Mouse (Mus musculus): ENCODE results near the gene Fgfr2. TPM values are rescaled to one million over a fixed set of nuclear protein-coding genes. Genes with fewer than 3 reads are reported as not detected.
A peak's percentile ranks its signal among the peaks of the same experiment; 100 is the strongest.

Gene Fgfr2
- polyA plus RNA-seq, 1 experiment: 14.7 TPM

DNA sequence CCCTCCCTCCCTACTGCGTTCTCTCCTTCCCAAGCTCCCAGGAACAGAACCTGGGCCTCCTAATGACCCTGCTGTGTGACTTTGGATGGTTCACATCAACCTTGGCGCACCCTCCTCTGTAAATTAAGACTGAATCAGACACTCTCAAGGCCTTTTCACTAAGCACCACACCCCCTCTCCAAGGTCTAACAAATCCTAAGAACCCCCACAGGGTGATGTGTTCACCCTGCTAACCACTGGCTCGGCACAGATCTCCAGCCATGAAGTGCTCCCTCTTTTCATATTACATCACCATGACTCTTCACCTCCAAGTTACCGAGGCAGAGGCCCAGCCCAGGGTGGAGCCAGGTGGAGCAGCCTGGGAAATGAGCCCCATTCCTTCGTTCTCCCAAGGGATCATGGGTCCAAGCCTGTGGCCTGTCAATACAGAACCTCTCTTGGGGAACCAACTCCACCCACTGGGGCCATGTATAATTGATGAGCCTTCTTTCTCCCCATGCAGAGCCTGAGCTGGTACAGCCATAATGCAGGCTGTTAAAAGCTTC lies 777.6 kb downstream of the Fgfr2 start:
- no peaks in the 10 kb centered on the region; the same call in none of the 2 replicates for H3K4me1 ChIP-seq (ENCODE audit: control insufficient read depth, insufficient read depth, insufficient read length, low read length)
- no peaks in the 10 kb centered on the region for H3K36me3 ChIP-seq (ENCODE audit: control insufficient read depth, insufficient read depth, low read length)
- no peak overlapping the region for H3K27ac ChIP-seq (ENCODE audit: insufficient read depth, low read depth, low read length)
- H3K27me3 ChIP-seq (ENCODE audit: control insufficient read depth, insufficient read depth, low read length): no peaks in the 10 kb centered on the region
- H3K4me3 ChIP-seq (ENCODE audit: low read depth, low read length): no peak overlapping the region
- 59% methylated on average over 5 of the region's 5 CpGs for WGBS
- TF ChIP-seq POLR2A (IDR thresholded peaks at IDR 0.05; ENCODE audit: low read depth, low read length) (no peak), CTCF (IDR thresholded peaks at IDR 0.05; ENCODE audit: extremely low read depth, insufficient read length, insufficient replicate concordance, low read depth, low read length) (no peak)

- no peak for TF ChIP-seq CTCF (IDR thresholded peaks at IDR 0.05; ENCODE audit: extremely low read depth, insufficient read length, insufficient replicate concordance, low read depth, low read length)
- TF ChIP-seq POLR2A (IDR thresholded peaks at IDR 0.05; ENCODE audit: low read depth, low read length): no peak
- Histone ChIP-seq H3K27me3 (ENCODE audit: control insufficient read depth, insufficient read depth, low read length) (no peaks in the 10 kb centered on the region), H3K27ac (ENCODE audit: insufficient read depth, low read depth, low read length) (no peak overlapping the region), H3K4me3 (ENCODE audit: low read depth, low read length) (no peak overlapping the region), H3K4me1 (ENCODE audit: control insufficient read depth, insufficient read depth, insufficient read length, low read length) (no peaks in the 10 kb centered on the region; the same call in none of the 2 replicates), H3K36me3 (ENCODE audit: control insufficient read depth, insufficient read depth, low read length) (no peaks in the 10 kb centered on the region)
- WGBS: 40% methylated on average over 4 of the region's 4 CpGs
These were observed 778.5 kb downstream of the Fgfr2 start for GRCm38 (mm10) chr7:132344606-132345005.

DNA sequence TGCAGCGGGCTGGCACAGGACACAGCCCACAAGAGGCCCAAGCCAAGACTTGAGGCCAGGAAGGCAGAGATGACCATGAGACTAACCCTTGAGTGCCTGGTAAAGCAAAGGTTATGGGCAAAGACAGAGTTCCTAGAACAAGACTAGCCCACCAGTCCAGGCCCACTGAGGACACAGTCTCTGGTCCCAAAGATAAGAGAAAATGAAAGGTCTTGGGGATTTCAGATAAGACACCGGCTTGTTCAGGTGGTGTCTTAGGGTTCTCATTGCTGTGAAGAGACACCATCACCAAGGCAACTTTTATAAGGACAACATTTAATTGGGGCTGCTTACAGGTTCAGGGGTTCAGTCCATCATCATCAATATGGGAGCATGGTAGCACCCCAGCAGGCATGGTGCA lies 779.2 kb downstream of the Fgfr2 start:
- H3K4me1 ChIP-seq (ENCODE audit: control insufficient read depth, insufficient read depth, insufficient read length, low read length): no peaks in the 10 kb centered on the region; the same call in none of the 2 replicates
- no peak overlapping the region for H3K27ac ChIP-seq (ENCODE audit: insufficient read depth, low read depth, low read length)
- no peaks in the 10 kb centered on the region for H3K27me3 ChIP-seq (ENCODE audit: control insufficient read depth, insufficient read depth, low read length)
- H3K4me3 ChIP-seq (ENCODE audit: low read depth, low read length): no peak overlapping the region
- no peaks in the 10 kb centered on the region for H3K36me3 ChIP-seq (ENCODE audit: control insufficient read depth, insufficient read depth, low read length)
- TF ChIP-seq POLR2A (IDR thresholded peaks at IDR 0.05; ENCODE audit: low read depth, low read length) (no peak), CTCF (IDR thresholded peaks at IDR 0.05; ENCODE audit: extremely low read depth, insufficient read length, insufficient replicate concordance, low read depth, low read length) (no peak)
- WGBS: 87% methylated on average over 2 of the region's 2 CpGs

DNA sequence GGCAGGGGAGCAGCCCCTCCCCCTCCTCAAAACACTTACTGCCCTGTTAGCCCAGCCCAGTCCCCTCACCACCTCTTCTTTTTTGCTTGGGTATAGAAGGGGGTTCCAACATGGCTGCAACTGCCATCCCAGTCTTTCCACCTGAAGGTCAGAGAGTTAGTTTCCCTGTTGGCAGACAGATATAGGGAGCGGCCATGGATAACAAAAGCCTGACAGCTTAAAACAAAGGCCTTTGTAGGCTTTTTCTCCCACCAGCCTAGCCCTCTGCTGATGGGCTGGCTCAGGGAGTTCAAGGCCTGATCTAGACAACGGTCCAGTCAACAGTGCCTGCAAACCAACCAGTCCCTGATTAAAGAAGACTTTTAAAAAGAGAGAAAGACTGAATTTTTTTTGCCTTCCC lies 780.0 kb downstream of the Fgfr2 start:
- Histone ChIP-seq H3K27ac (ENCODE audit: insufficient read depth, low read depth, low read length) (no peak overlapping the region), H3K36me3 (ENCODE audit: control insufficient read depth, insufficient read depth, low read length) (no peaks in the 10 kb centered on the region), H3K27me3 (ENCODE audit: control insufficient read depth, insufficient read depth, low read length) (no peaks in the 10 kb centered on the region), H3K4me3 (ENCODE audit: low read depth, low read length) (no peak overlapping the region), H3K4me1 (ENCODE audit: control insufficient read depth, insufficient read depth, insufficient read length, low read length) (no peaks in the 10 kb centered on the region; the same call in none of the 2 replicates)
- no peak for TF ChIP-seq CTCF (IDR thresholded peaks at IDR 0.05; ENCODE audit: extremely low read depth, insufficient read length, insufficient replicate concordance, low read depth, low read length)
- no peak for TF ChIP-seq POLR2A (IDR thresholded peaks at IDR 0.05; ENCODE audit: low read depth, low read length)
- WGBS: 82% methylated on average over 2 of the region's 2 CpGs

DNA sequence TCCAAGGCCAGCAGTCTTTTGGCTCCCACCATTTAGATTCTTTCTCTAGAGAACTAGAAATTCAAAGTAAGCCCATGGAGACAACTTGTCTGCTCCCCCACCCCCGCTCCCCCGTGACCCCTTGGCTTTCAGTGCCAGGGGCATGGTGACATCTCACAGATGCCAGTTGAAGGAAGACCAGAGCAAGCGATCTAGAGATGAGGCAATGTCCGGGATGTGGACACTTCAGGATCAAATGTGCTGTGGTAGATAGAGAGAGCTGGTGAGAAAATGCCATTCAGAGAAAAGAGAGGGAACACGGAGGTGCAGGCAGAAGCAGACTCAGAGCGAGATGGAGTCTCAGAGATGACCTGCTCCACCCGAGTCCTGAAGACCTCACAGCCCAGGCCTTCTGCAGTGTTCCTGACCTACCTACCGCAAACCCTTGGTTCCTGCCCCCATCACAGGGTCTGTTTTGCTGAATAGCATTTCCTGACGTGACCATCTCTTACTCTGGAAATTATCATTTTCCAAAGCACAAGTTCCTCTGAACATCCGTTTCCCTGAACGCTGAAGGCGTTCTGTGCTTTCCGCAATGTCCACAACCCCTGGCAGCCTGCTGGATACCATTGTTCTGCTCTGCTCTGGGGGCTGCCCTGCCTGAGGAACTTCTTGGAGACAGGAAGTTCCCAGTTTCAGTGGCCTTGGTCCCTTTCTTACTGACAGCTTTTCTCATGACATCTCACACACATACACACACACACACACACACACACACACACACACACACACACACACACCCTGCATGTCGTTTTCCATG lies 783.9 kb downstream of the Fgfr2 start:
- H3K36me3 ChIP-seq (ENCODE audit: control insufficient read depth, insufficient read depth, low read length): no peaks in the 10 kb centered on the region
- H3K4me1 ChIP-seq (ENCODE audit: control insufficient read depth, insufficient read depth, insufficient read length, low read length): no peaks in the 10 kb centered on the region; the same call in none of the 2 replicates
- H3K27ac ChIP-seq (ENCODE audit: insufficient read depth, low read depth, low read length): peak overlapping the region; percentile 60
- TF ChIP-seq CTCF (IDR thresholded peaks at IDR 0.05; ENCODE audit: extremely low read depth, insufficient read length, insufficient replicate concordance, low read depth, low read length): no peak
- no peak for TF ChIP-seq POLR2A (IDR thresholded peaks at IDR 0.05; ENCODE audit: low read depth, low read length)
- no peaks in the 10 kb centered on the region for H3K27me3 ChIP-seq (ENCODE audit: control insufficient read depth, insufficient read depth, low read length)
- 77% methylated on average over 14 of the region's 14 CpGs for WGBS
- H3K4me3 ChIP-seq (ENCODE audit: low read depth, low read length): no peak overlapping the region

GRCm38 (mm10) chr7:132338350-132338749 lies 784.8 kb downstream of the Fgfr2 start:
- H3K36me3 ChIP-seq (ENCODE audit: control insufficient read depth, insufficient read depth, low read length): no peaks in the 10 kb centered on the region
- peak overlapping the region; percentile 60 for H3K27ac ChIP-seq (ENCODE audit: insufficient read depth, low read depth, low read length)
- TF ChIP-seq POLR2A (IDR thresholded peaks at IDR 0.05; ENCODE audit: low read depth, low read length) (no peak), CTCF (IDR thresholded peaks at IDR 0.05; ENCODE audit: extremely low read depth, insufficient read length, insufficient replicate concordance, low read depth, low read length) (no peak)
- no peaks in the 10 kb centered on the region for H3K4me1 ChIP-seq (ENCODE audit: control insufficient read depth, insufficient read depth, insufficient read length, low read length)
- no peak overlapping the region for H3K4me3 ChIP-seq (ENCODE audit: low read depth, low read length)
- 64% methylated on average over 6 of the region's 6 CpGs for WGBS
- H3K27me3 ChIP-seq (ENCODE audit: control insufficient read depth, insufficient read depth, low read length): no peaks in the 10 kb centered on the region

GRCm38 (mm10) chr7:132337268-132337917 lies 785.8 kb downstream of the Fgfr2 start:
- no peaks in the 10 kb centered on the region for H3K27me3 ChIP-seq (ENCODE audit: control insufficient read depth, insufficient read depth, low read length)
- H3K27ac ChIP-seq (ENCODE audit: insufficient read depth, low read depth, low read length): no peak overlapping the region
- H3K4me3 ChIP-seq (ENCODE audit: low read depth, low read length): no peak overlapping the region
- H3K36me3 ChIP-seq (ENCODE audit: control insufficient read depth, insufficient read depth, low read length): no peaks in the 10 kb centered on the region
- WGBS: 82% methylated on average over 11 of the region's 11 CpGs
- no peaks in the 10 kb centered on the region for H3K4me1 ChIP-seq (ENCODE audit: control insufficient read depth, insufficient read depth, insufficient read length, low read length)
- TF ChIP-seq POLR2A (IDR thresholded peaks at IDR 0.05; ENCODE audit: low read depth, low read length): no peak
- TF ChIP-seq CTCF (IDR thresholded peaks at IDR 0.05; ENCODE audit: extremely low read depth, insufficient read length, insufficient replicate concordance, low read depth, low read length): no peak

Data from small intestine, adult 2 months (tissue).